Mouse (Mus musculus): Measurements from ENCODE around the gene C130074G19Rik. TPM values are rescaled to one million over a fixed set of nuclear protein-coding genes. Genes with fewer than 3 reads are reported as not detected.
A peak's percentile ranks its signal among the peaks of the same experiment; 100 is the strongest.

Gene C130074G19Rik
- polyA plus RNA-seq, 1 experiment, result 7.8 TPM

GRCm38 (mm10) chr1:184905904-184906745 lies 23.1 kb upstream of the C130074G19Rik start:
- TF ChIP-seq CTCF (IDR thresholded peaks at IDR 0.05; ENCODE audit: borderline replicate concordance, extremely low read depth, insufficient read depth, insufficient read length) (no peak), POLR2A (IDR thresholded peaks at IDR 0.05; ENCODE audit: borderline replicate concordance, extremely low read depth, insufficient read depth, insufficient read length, poor library complexity, severe bottlenecking) (no peak)
- peak; percentile 88 for DNase-seq (ENCODE audit: low read depth)

GRCm38 (mm10) chr1:184905371-184905770 lies 22.4 kb upstream of the C130074G19Rik start:
- no peak for TF ChIP-seq POLR2A (IDR thresholded peaks at IDR 0.05; ENCODE audit: borderline replicate concordance, extremely low read depth, insufficient read depth, insufficient read length, poor library complexity, severe bottlenecking)
- no peak for TF ChIP-seq CTCF (IDR thresholded peaks at IDR 0.05; ENCODE audit: borderline replicate concordance, extremely low read depth, insufficient read depth, insufficient read length)
- DNase-seq (ENCODE audit: low read depth), result peak; percentile 90

GRCm38 (mm10) chr1:184903697-184904096 lies 20.7 kb upstream of the C130074G19Rik start:
- TF ChIP-seq CTCF (IDR thresholded peaks at IDR 0.05; ENCODE audit: borderline replicate concordance, extremely low read depth, insufficient read depth, insufficient read length), result no peak
- TF ChIP-seq POLR2A (IDR thresholded peaks at IDR 0.05; ENCODE audit: borderline replicate concordance, extremely low read depth, insufficient read depth, insufficient read length, poor library complexity, severe bottlenecking), result no peak
- no peak for DNase-seq (ENCODE audit: low read depth)

- DNase-seq (ENCODE audit: low read depth), result no peak
Measured at GRCm38 (mm10) chr1:184902886-184903285, 19.9 kb upstream of the C130074G19Rik start.

DNA sequence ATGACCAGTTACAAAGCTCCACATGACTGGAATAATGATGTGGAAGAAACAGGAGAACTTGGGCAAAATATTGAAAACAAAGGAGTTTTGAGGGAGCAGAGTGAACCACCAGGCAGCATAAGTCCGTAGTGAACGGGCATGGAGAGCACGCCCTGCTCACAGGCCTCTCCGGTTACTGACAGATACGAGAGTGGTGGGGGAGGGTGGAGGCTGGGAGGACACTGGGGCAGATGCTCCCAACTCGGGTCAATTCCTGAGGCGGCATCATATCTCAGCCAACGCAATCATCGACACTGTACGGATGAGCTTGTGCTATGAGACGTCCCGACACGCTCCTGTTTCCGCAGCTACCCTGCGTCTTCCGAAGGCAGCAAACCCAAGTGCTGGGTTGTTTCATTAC lies 14.3 kb upstream of the C130074G19Rik start:
- TF ChIP-seq CTCF (IDR thresholded peaks at IDR 0.05; ENCODE audit: borderline replicate concordance, extremely low read depth, insufficient read depth, insufficient read length) (no peak), POLR2A (IDR thresholded peaks at IDR 0.05; ENCODE audit: borderline replicate concordance, extremely low read depth, insufficient read depth, insufficient read length, poor library complexity, severe bottlenecking) (no peak)
- no peak for DNase-seq (ENCODE audit: low read depth)

More at GRCm38 (mm10) chr1:184902886-184903285, 19.9 kb upstream of the C130074G19Rik start:
- TF ChIP-seq CTCF (IDR thresholded peaks at IDR 0.05; ENCODE audit: borderline replicate concordance, extremely low read depth, insufficient read depth, insufficient read length) (no peak), POLR2A (IDR thresholded peaks at IDR 0.05; ENCODE audit: borderline replicate concordance, extremely low read depth, insufficient read depth, insufficient read length, poor library complexity, severe bottlenecking) (no peak)

DNA sequence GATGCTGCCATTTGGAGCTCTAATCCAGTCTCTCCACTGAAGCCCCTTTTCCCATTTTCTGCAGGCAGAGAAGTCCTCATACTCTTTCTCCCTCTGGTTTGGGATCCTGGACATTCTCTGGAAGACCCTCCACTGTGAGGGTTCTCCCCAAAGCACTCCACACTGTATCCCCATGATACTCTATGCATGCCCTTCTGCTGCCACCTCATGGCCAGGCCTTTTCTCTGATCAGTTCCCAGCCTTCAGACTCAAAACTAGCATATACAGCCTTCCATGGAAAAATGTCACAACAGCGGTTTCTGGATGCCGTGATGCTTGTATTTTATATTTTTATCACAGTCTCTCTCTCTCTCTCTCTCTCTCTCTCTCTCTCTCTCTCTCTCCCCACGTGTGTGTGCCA lies 9.0 kb upstream of the C130074G19Rik start:
- DNase-seq (ENCODE audit: low read depth), result no peak
- peak; percentile 29; the same call in 1 of the 2 replicates for TF ChIP-seq CTCF (IDR thresholded peaks at IDR 0.05; ENCODE audit: borderline replicate concordance, extremely low read depth, insufficient read depth, insufficient read length)
- no peak for TF ChIP-seq POLR2A (IDR thresholded peaks at IDR 0.05; ENCODE audit: borderline replicate concordance, extremely low read depth, insufficient read depth, insufficient read length, poor library complexity, severe bottlenecking)

DNA sequence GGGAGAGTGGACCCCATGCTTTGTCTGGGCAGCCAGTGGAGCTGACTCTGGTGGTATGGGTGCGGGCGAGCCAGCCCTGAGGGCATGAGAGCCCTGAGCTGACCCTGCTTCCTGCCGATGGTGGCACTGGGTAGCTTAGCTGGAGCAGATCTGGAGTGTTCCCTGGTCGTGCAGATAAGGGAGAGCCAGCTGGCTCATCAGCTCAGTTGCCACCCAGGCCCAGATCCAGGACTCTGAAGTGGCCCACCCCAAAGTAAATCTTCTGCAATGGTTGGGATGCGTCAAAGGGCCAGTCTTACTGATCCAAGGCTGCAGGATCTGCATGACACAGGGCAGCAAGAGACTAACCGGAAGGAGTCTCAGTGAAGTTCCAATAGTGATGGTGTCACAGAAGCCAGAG lies 6.4 kb upstream of the C130074G19Rik start:
- no peak for DNase-seq (ENCODE audit: low read depth)
- TF ChIP-seq CTCF (IDR thresholded peaks at IDR 0.05; ENCODE audit: borderline replicate concordance, extremely low read depth, insufficient read depth, insufficient read length) (no peak), POLR2A (IDR thresholded peaks at IDR 0.05; ENCODE audit: borderline replicate concordance, extremely low read depth, insufficient read depth, insufficient read length, poor library complexity, severe bottlenecking) (no peak)

DNA sequence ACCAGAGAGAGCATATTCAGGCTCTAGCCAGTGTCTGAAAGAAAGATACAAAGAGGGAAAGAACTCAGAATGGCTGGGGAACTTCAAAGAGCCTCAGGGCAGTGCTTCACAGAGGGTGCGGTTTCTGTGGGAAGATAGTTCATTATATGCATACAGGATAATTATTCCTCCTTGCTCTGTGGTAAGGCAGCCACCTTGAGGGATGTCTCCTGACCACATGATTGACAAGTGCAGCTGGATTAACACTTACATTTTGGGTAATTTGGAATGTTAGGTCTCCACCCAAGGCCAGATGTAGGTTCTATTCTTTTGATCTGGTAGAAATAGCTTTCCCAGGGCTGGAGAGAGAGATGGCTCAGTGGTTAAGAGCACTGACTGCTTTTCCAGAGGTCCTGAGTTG lies 3.1 kb upstream of the C130074G19Rik start:
- no peak for DNase-seq (ENCODE audit: low read depth)
- TF ChIP-seq CTCF (IDR thresholded peaks at IDR 0.05; ENCODE audit: borderline replicate concordance, extremely low read depth, insufficient read depth, insufficient read length) (no peak), POLR2A (IDR thresholded peaks at IDR 0.05; ENCODE audit: borderline replicate concordance, extremely low read depth, insufficient read depth, insufficient read length, poor library complexity, severe bottlenecking) (no peak)

DNA sequence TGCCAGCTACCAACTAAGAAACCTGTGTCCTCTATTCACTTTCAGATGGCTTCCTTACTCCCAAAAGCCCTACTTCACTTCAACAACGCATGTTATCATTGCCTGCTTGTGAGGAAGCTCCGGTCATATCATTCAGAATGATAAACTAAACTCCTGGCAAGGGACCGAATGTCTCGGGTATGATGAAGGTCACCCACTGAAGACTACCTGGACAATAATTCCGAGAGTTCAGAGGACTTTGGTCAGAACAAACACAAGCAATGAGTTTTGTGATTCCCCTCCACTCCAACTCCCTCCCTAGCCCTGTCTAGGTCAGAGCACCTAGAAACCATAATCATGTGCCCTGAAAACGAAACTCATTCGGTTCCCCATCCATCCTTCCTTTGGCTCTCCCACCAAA lies 1.2 kb downstream of the C130074G19Rik start:
- TF ChIP-seq POLR2A (IDR thresholded peaks at IDR 0.05; ENCODE audit: borderline replicate concordance, extremely low read depth, insufficient read depth, insufficient read length, poor library complexity, severe bottlenecking), result no peak
- TF ChIP-seq CTCF (IDR thresholded peaks at IDR 0.05; ENCODE audit: borderline replicate concordance, extremely low read depth, insufficient read depth, insufficient read length), result no peak
- DNase-seq (ENCODE audit: low read depth), result no peak

- DNase-seq (ENCODE audit: low read depth), result no peak
Measured at GRCm38 (mm10) chr1:184881211-184881610, 1.8 kb downstream of the C130074G19Rik start.

DNA sequence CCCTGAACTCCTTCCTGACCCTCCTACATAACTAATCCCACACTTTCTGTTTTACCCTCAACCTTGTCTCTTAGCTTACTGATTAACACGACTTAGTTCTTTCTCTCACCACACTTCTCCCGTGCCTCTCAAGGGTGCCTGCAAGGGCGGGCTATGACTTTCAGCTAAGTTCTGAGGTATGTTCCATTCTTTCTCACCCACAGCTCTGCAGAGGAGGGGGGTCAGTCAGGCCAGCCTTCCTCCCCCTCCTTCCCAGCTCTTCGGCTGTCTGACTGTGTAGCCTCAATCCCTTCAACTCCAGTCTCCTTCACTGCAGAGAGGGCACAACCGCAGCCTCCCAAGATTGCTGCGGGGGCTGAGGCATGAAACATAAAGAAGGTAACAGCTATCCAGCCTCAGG lies 4.2 kb downstream of the C130074G19Rik start:
- no peak for TF ChIP-seq CTCF (IDR thresholded peaks at IDR 0.05; ENCODE audit: borderline replicate concordance, extremely low read depth, insufficient read depth, insufficient read length)
- no peak for TF ChIP-seq POLR2A (IDR thresholded peaks at IDR 0.05; ENCODE audit: borderline replicate concordance, extremely low read depth, insufficient read depth, insufficient read length, poor library complexity, severe bottlenecking)
- no peak for DNase-seq (ENCODE audit: low read depth)

More at GRCm38 (mm10) chr1:184881211-184881610, 1.8 kb downstream of the C130074G19Rik start:
- TF ChIP-seq POLR2A (IDR thresholded peaks at IDR 0.05; ENCODE audit: borderline replicate concordance, extremely low read depth, insufficient read depth, insufficient read length, poor library complexity, severe bottlenecking) (no peak), CTCF (IDR thresholded peaks at IDR 0.05; ENCODE audit: borderline replicate concordance, extremely low read depth, insufficient read depth, insufficient read length) (no peak)

DNA sequence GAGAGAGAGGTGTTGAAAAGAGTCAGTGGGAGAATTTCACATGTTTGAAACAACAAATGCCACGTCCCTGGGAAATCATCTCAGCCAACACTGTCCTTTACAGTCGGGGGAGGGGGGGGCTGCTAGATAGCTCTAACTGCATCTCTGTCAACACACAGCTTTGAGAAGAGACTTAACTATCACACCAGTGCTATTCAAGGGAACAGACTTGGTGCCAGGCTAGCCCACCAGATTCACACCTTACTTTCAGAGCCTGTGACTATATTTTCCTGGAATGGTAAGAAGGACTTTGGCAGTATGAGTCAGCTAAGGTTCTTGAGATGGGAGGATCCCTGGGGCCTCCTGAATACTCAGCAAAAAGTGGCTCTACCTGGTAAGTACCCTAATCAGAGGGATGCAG lies 5.7 kb downstream of the C130074G19Rik start:
- DNase-seq (ENCODE audit: low read depth), result no peak
- TF ChIP-seq POLR2A (IDR thresholded peaks at IDR 0.05; ENCODE audit: borderline replicate concordance, extremely low read depth, insufficient read depth, insufficient read length, poor library complexity, severe bottlenecking), result no peak
